Mouse (Mus musculus) neural tube, embryonic 11.5 days (tissue): Measurements from ENCODE around the gene Mettl2. TPM values are rescaled to one million over a fixed set of nuclear protein-coding genes. Genes with fewer than 3 reads are reported as not detected.

ENCODE experiments used
- ATAC-seq: fragments of 200-750 bp; cut with Nextera tagmentation; 2 replicates; pipeline ENCODE4 v1.8.0; 2017; ENCODE audit warnings: moderate number of reproducible peaks, mild to moderate bottlenecking, moderate TSS enrichment, moderate library complexity; ENCODE audit not compliant: insufficient read depth, low FRiP score, low TSS enrichment
- DNase-seq: peaks from one replicate; pipeline ENCODE4 v3.0.0-alpha.2; 2015; ENCODE audit warnings: low spot score
- H3K27ac ChIP-seq: fragments of 300-500 bp; sonication (generic); 2 replicates; pipeline ENCODE4 v1.5.1; 2014; ENCODE audit warnings: low read depth, mild to moderate bottlenecking, low read length
- H3K27me3 ChIP-seq: fragments of 300-500 bp; sonication (generic); 2 replicates; pipeline ENCODE4 v1.6.1; 2014; ENCODE audit warnings: mild to moderate bottlenecking, low read length, mixed read lengths; ENCODE audit not compliant: control insufficient read depth, insufficient read depth
- H3K36me3 ChIP-seq: fragments of 300-500 bp; sonication (generic); 2 replicates; pipeline ENCODE4 v1.6.1; 2014; ENCODE audit warnings: mild to moderate bottlenecking, low read length, moderate library complexity, mixed read lengths; ENCODE audit not compliant: control insufficient read depth, insufficient read depth
- H3K4me1 ChIP-seq: fragments of 300-500 bp; sonication (generic); 2 replicates; pipeline ENCODE4 v1.6.1; 2014; ENCODE audit warnings: low read length, mixed read lengths; ENCODE audit not compliant: control insufficient read depth, insufficient read depth
- H3K4me2 ChIP-seq: fragments of 300-500 bp; sonication (generic); 2 replicates; pipeline ENCODE4 v1.6.1; 2014; ENCODE audit warnings: low read depth, mild to moderate bottlenecking, moderate library complexity
- H3K4me3 ChIP-seq: fragments of 300-500 bp; sonication (generic); 2 replicates; pipeline ENCODE4 v1.5.1; 2014; ENCODE audit warnings: low read depth, low read length
- H3K9ac ChIP-seq: fragments of 300-500 bp; sonication (generic); 2 replicates; pipeline ENCODE4 v1.6.1; 2014; ENCODE audit warnings: mild to moderate bottlenecking, low read length
- H3K9me3 ChIP-seq: fragments of 300-500 bp; sonication (generic); 2 replicates; pipeline ENCODE4 v1.6.1; 2016; ENCODE audit warnings: low read length; ENCODE audit not compliant: control insufficient read depth
- WGBS: fragments of 180-500 bp; shearing (Covaris S2); extraction: QIAGEN DNeasy Blood & Tissue Kit; methylation state at CpG from one replicate; pipeline ENCODE4 v1.1.7; 2014; 5-methylcytosine and 5-hydroxymethylcytosine counted together
- polyA plus RNA-seq: library from polyadenylated mRNA; unstranded; fragments of >200 nt; fragmentation: Nextera tagmentation; extraction: Ambion mirVana; gene quantifications from 2 replicates; pipeline ENCODE4 v1.2.1, GENCODE M21; 2014

Mettl2 gene
- polyA plus RNA-seq, 1 experiment from 2014 or later: 33.1 TPM

DNA sequence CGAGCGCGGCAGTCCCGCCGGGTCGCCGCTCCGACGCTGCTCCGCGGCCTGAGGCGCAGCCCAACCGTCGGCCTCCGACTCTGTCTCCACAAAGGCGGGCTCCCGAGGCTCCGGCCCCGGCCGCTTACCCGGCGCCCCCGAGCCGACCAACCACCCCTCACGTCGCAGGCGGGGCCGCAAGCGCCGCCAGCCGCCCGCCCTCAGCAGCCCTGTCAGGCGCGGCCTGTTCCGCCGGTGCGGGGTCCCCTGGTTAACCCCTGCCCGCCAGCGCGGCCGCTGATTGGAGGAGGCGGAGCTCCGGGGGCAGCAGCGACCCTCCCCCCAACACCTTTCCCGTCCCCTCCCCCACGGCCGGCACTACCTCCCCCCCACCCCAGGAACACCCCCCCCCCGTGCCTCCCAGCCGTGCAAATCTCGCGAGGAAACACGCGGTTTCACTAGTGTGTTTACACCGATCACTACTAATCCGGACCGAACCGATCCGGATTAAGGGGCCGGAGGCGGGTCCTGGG is 55.0 kb downstream of the Mettl2 start:
- Histone ChIP-seq H3K9me3 (no peaks in the 10 kb centered on the region), H3K4me1 (peaks cover 15% of the 10 kb centered on the region), H3K36me3 (peaks cover 5% of the 10 kb centered on the region; the same call in 1 of the 2 replicates), H3K9ac (peak overlapping the region; percentile 96), H3K4me2 (peak overlapping the region; percentile 85), H3K4me3 (peak overlapping the region; percentile 81), H3K27ac (peak overlapping the region; percentile 94), H3K27me3 (no peaks in the 10 kb centered on the region)
- peak; percentile 95 for DNase-seq
- 0% methylated on average over 38 of the region's 60 CpGs for WGBS
- ATAC-seq: peak; percentile 97

DNA sequence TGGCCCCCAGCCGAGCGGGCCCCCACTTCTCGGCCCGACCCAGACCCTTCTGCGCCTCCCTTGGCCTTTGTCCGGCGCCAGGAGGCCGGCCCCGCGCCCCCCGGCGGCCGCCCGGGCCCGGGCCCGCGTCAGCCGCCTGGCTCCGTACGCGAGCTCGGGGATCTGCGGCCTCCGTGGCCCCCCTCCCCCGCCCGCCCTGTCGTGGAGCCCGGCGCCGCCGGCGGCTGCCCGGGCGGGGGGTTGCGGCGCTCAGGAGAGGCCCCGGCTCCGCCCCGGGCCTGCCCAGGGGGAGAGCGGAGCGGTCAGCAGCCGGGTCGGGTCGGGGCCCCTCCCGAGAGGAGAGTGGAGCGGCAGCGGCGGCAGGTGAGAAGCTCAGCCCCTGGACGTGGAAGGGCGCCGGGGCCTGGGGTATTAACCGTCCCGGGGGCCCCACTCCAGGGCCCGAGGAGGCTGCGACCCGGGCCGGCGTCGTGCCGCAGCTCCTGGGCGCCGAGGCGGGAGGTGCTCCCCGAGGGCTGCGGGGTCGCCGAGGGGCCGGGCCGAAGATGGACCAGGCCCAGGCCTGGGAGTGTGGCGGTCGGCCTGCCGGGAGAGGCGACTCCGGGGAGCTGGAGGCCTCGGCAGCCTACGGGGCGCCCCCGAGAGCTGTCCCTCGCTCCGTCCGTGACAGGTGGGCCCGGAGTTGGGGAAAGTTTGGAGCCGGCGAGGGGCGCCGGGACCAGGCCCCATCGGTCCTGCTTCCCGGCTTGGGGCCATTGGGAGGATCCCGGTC is 55.6 kb downstream of the Mettl2 start:
- Histone ChIP-seq H3K4me1 (peaks cover 15% of the 10 kb centered on the region), H3K36me3 (peaks cover 5% of the 10 kb centered on the region; the same call in 1 of the 2 replicates), H3K4me3 (peak overlapping the region; percentile 81), H3K9me3 (no peaks in the 10 kb centered on the region), H3K27me3 (no peaks in the 10 kb centered on the region), H3K4me2 (peak overlapping the region; percentile 72), H3K27ac (peak overlapping the region; percentile 94), H3K9ac (peak overlapping the region; percentile 96)
- ATAC-seq (peak; percentile 73), DNase-seq (peak; percentile 57)
- WGBS: 3% methylated on average over 58 of the region's 89 CpGs

DNA sequence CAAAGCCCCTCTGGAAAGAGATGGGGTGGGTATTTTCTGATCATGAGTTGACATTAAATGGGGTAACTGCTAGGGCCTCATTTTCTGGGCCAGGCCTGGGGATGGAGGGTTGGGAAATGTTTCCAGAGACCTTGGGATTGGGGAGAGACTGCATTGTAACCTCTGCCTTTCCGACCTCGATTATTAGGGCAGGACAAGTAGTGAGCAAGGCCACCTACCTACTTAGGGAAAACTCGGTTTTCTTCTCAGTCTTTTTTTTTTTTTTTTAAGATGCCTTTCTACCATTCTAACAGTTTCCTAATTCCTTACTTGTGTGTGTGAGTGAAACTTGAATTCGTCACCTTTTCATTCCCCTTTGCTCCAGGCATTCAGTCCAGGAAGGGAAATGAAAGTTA is 56.2 kb downstream of the Mettl2 start:
- no peak for ATAC-seq
- peaks cover 5% of the 10 kb centered on the region; the same call in 1 of the 2 replicates for H3K36me3 ChIP-seq

DNA sequence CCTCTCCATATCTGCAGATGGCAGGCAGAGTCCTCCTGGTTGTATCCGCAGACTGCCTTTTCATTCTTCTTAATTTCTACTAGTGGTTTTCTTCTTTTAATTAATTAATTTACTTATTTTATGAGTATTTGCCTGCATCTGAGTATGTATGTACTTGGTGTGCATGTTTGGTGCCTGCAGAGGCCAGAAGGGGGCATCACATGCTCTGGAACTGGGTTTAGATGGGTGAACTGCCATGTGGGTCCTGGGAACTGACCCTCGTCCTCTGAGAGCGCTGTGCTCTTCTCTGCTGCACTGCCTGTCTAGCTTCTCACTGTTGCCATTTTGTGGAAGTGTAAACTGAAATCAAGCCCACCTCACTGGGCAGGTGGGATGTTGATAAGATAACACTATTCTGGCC is 58.5 kb downstream of the Mettl2 start:
- Histone ChIP-seq H3K27ac (no peak overlapping the region), H3K4me1 (peaks cover 12% of the 10 kb centered on the region), H3K9me3 (no peaks in the 10 kb centered on the region), H3K4me2 (no peak overlapping the region), H3K9ac (no peak overlapping the region), H3K36me3 (peaks cover 5% of the 10 kb centered on the region; the same call in 1 of the 2 replicates), H3K4me3 (no peak overlapping the region), H3K27me3 (no peaks in the 10 kb centered on the region)
- ATAC-seq (no peak), DNase-seq (no peak)
- WGBS: 91% methylated on average over 3 of the region's 3 CpGs

More for the DNA sequence above, 56.2 kb downstream of the Mettl2 start:
- peaks cover 15% of the 10 kb centered on the region for H3K4me1 ChIP-seq
- WGBS: 8% methylated on average over 4 of the region's 4 CpGs
- H3K9ac ChIP-seq: peak overlapping the region; percentile 96
- H3K9me3 ChIP-seq: no peaks in the 10 kb centered on the region
- H3K27me3 ChIP-seq: no peaks in the 10 kb centered on the region
- H3K4me3 ChIP-seq: peak overlapping the region; percentile 81
- no peak for DNase-seq
- H3K27ac ChIP-seq: peak overlapping the region; percentile 94
- H3K4me2 ChIP-seq: peak overlapping the region; percentile 72

Other genes with a start within 250 kb of the Mettl2 start
- gene Efcab3, start 62.8 kb upstream of the Mettl2 start, polyA plus RNA-seq: 0.22 TPM in 1 of 2 replicates, not detected in the other
- gene Gm10842, start 20.5 kb downstream of the Mettl2 start, polyA plus RNA-seq: not detected in 2 replicates
- 25.9 and 27.8 TPM in 2 replicates for gene Tlk2, start 52.4 kb downstream of the Mettl2 start, polyA plus RNA-seq
- 9.3 and 10.7 TPM in 2 replicates for gene Mrc2, start 166.2 kb downstream of the Mettl2 start, polyA plus RNA-seq